Mouse (Mus musculus) MEL (cell line): Measurements from ENCODE around the gene Mapkbp1. TPM values are rescaled to one million over a fixed set of nuclear protein-coding genes. Genes with fewer than 3 reads are reported as not detected.
A peak's percentile ranks its signal among the peaks of the same experiment; 100 is the strongest.

Source experiments
- DNase-seq: peaks from one replicate; pipeline ENCODE4 v3.0.0; 2011; ENCODE audit warnings: low read depth, low spot score
- H3K27ac ChIP-seq: 2 replicates; pipeline ENCODE4 v1.5.1; 2012; ENCODE audit warnings: low read depth, mild to moderate bottlenecking, control low read depth, low read length, moderate library complexity; ENCODE audit not compliant: control insufficient read depth
- H3K27me3 ChIP-seq, 2 experiments: fragments of 150-350 bp in 1 of 2; sonication (generic) in 1 of 2; 2 replicates each; pipeline ENCODE4 v1.6.1; 2012; ENCODE audit warnings: low read length in 2 of 2, mild to moderate bottlenecking in 2 of 2, improper control_type of control experiment in 1 of 2, moderate library complexity in 1 of 2; ENCODE audit not compliant: insufficient read depth in 2 of 2, control insufficient read depth in 1 of 2
- H3K36me3 ChIP-seq, 2 experiments: 2 replicates each; pipeline ENCODE4 v1.6.1; 2012 to 2014; ENCODE audit warnings: low read length in 2 of 2, improper control_type of control experiment in 1 of 2, inconsistent platforms in 1 of 2, mild to moderate bottlenecking in 1 of 2; ENCODE audit not compliant: insufficient read depth in 2 of 2, control insufficient read depth in 1 of 2
- H3K4me1 ChIP-seq, 2 experiments: fragments of 150-350 bp in 1 of 2; sonication (generic) in 1 of 2; 2 replicates each; pipeline ENCODE4 v1.6.1; 2012; ENCODE audit warnings: low read length in 2 of 2, improper control_type of control experiment in 1 of 2, mild to moderate bottlenecking in 1 of 2; ENCODE audit not compliant: insufficient read depth in 2 of 2, control insufficient read depth in 1 of 2
- H3K4me3 ChIP-seq, 2 experiments: fragments of 150-350 bp in 1 of 2; sonication (generic) in 1 of 2; 2 replicates each; pipeline ENCODE4 v1.5.1; 2012; ENCODE audit warnings: low read depth in 2 of 2, low read length in 2 of 2, mild to moderate bottlenecking in 2 of 2, moderate library complexity in 2 of 2, control low read depth in 1 of 2, improper control_type of control experiment in 1 of 2; ENCODE audit not compliant: control insufficient read depth in 1 of 2, insufficient read depth in 1 of 2
- H3K79me2 ChIP-seq: 2 replicates; pipeline ENCODE4 v1.6.1; 2012; ENCODE audit warnings: mild to moderate bottlenecking, low read length, moderate library complexity; ENCODE audit not compliant: control insufficient read depth, poor library complexity, insufficient read depth
- H3K9ac ChIP-seq: 2 replicates; pipeline ENCODE4 v1.6.1; 2012; ENCODE audit warnings: low read depth, mild to moderate bottlenecking, control low read depth, low read length, moderate library complexity; ENCODE audit not compliant: control insufficient read depth, poor library complexity, severe bottlenecking
- H3K9me3 ChIP-seq: fragments of 150-350 bp; sonication (generic); replicated peaks from 2 replicates; pipeline ENCODE4 v1.6.1; 2012; ENCODE audit warnings: mild to moderate bottlenecking, low read length, improper control_type of control experiment, moderate library complexity; ENCODE audit not compliant: insufficient read depth
- BHLHE40 ChIP-seq: IDR thresholded peaks from 2 replicates; pipeline ENCODE4 v1.6.1; 2012; ENCODE audit warnings: low read depth, mild to moderate bottlenecking, inconsistent platforms, low read length, improper control_type of control experiment, borderline replicate concordance
- CHD1 ChIP-seq: IDR thresholded peaks from 2 replicates; pipeline ENCODE4 v1.6.1; 2012; ENCODE audit warnings: low read depth, mild to moderate bottlenecking, inconsistent platforms, low read length, improper control_type of control experiment
- CHD2 ChIP-seq: IDR thresholded peaks from 2 replicates; pipeline ENCODE4 v1.6.1; 2011; ENCODE audit warnings: low read length, improper control_type of control experiment
- CTCF ChIP-seq, 3 experiments: IDR thresholded peaks in 2 of 3; conservative IDR thresholded peaks in 1 of 3; 2 replicates each; pipeline ENCODE4 v1.5.1; 2011 to 2012; ENCODE audit warnings: low read length in 3 of 3, low read depth in 2 of 3, mild to moderate bottlenecking in 2 of 3, improper control_type of control experiment in 1 of 3, inconsistent platforms in 1 of 3, mixed read lengths in 1 of 3, moderate library complexity in 1 of 3; ENCODE audit not compliant: control insufficient read depth in 1 of 3, insufficient read depth in 1 of 3, poor library complexity in 1 of 3, severe bottlenecking in 1 of 3
- ELF1 ChIP-seq: IDR thresholded peaks from 2 replicates; pipeline ENCODE4 v1.6.1; 2014; ENCODE audit warnings: low read depth, mild to moderate bottlenecking, inconsistent platforms, low read length, improper control_type of control experiment, moderate library complexity
- EP300 ChIP-seq, 2 experiments: IDR thresholded peaks; 2 replicates each; pipeline ENCODE4 v1.6.1; 2011; ENCODE audit warnings: improper control_type of control experiment in 2 of 2, low read length in 2 of 2, low read depth in 1 of 2, mild to moderate bottlenecking in 1 of 2
- ETS1 ChIP-seq: IDR thresholded peaks from 2 replicates; pipeline ENCODE4 v1.6.1; 2012; ENCODE audit warnings: low read depth, mild to moderate bottlenecking, inconsistent platforms, low read length, improper control_type of control experiment, moderate library complexity
- GABPA ChIP-seq: IDR thresholded peaks from 2 replicates; pipeline ENCODE4 v1.6.1; 2012; ENCODE audit warnings: low read depth, mild to moderate bottlenecking, inconsistent platforms, low read length, improper control_type of control experiment, moderate library complexity
- GATA1 ChIP-seq: IDR thresholded peaks from 2 replicates; pipeline ENCODE4 v1.6.1; 2011; ENCODE audit warnings: low read depth, low read length, improper control_type of control experiment
- HCFC1 ChIP-seq: IDR thresholded peaks from 2 replicates; pipeline ENCODE4 v1.6.1; 2012; ENCODE audit warnings: low read depth, mild to moderate bottlenecking, inconsistent platforms, low read length, improper control_type of control experiment, moderate library complexity
- JUND ChIP-seq: IDR thresholded peaks from 2 replicates; pipeline ENCODE4 v1.6.1; 2011; ENCODE audit warnings: low read depth, mild to moderate bottlenecking, improper control_type of control experiment, low read length
- MXI1 ChIP-seq: IDR thresholded peaks from 2 replicates; pipeline ENCODE4 v1.6.1; 2011; ENCODE audit warnings: mild to moderate bottlenecking, low read depth, low read length, improper control_type of control experiment
- MYC ChIP-seq: IDR thresholded peaks from 2 replicates; pipeline ENCODE4 v1.6.1; 2011; ENCODE audit warnings: low read depth, mild to moderate bottlenecking, low read length, improper control_type of control experiment, moderate library complexity
- NELFE ChIP-seq: IDR thresholded peaks from 2 replicates; pipeline ENCODE4 v1.6.1; 2011; ENCODE audit warnings: low read depth, low read length, improper control_type of control experiment
- POLR2A ChIP-seq, 2 experiments: IDR thresholded peaks; 2 replicates each; pipeline ENCODE4 v1.6.1; 2011 to 2012; ENCODE audit warnings: low read length in 2 of 2, mild to moderate bottlenecking in 2 of 2, control low read depth in 1 of 2, improper control_type of control experiment in 1 of 2, low read depth in 1 of 2, moderate library complexity in 1 of 2; ENCODE audit not compliant: control insufficient read depth in 1 of 2, insufficient read depth in 1 of 2, poor library complexity in 1 of 2
- POLR2AphosphoS2 ChIP-seq: IDR thresholded peaks from 2 replicates; pipeline ENCODE4 v1.6.1; 2011; ENCODE audit warnings: low read length, improper control_type of control experiment
- POLR2AphosphoS5 ChIP-seq: IDR thresholded peaks from 2 replicates; pipeline ENCODE4 v1.6.1; 2012; ENCODE audit warnings: low read depth, borderline replicate concordance, mild to moderate bottlenecking, inconsistent platforms, low read length, moderate library complexity, mixed read lengths
- RAD21 ChIP-seq: IDR thresholded peaks from 2 replicates; pipeline ENCODE4 v1.6.1; 2011; ENCODE audit warnings: mild to moderate bottlenecking, low read depth, low read length, improper control_type of control experiment
- SIN3A ChIP-seq: IDR thresholded peaks from 2 replicates; pipeline ENCODE4 v1.6.1; 2012; ENCODE audit warnings: low read length, improper control_type of control experiment, inconsistent platforms
- SMC3 ChIP-seq: IDR thresholded peaks from 2 replicates; pipeline ENCODE4 v1.6.1; 2011; ENCODE audit warnings: low read depth, low read length, improper control_type of control experiment
- TAL1 ChIP-seq: IDR thresholded peaks from 2 replicates; pipeline ENCODE4 v1.6.1; 2012; ENCODE audit warnings: mild to moderate bottlenecking, inconsistent platforms, low read length, moderate library complexity, mixed read lengths
- UBTF ChIP-seq: IDR thresholded peaks from 2 replicates; pipeline ENCODE4 v1.6.1; 2012; ENCODE audit warnings: low read depth, mild to moderate bottlenecking, inconsistent platforms, low read length, improper control_type of control experiment, moderate library complexity, borderline replicate concordance; ENCODE audit not compliant: insufficient read depth
- USF1 ChIP-seq: IDR thresholded peaks from 2 replicates; pipeline ENCODE4 v1.6.1; 2014; ENCODE audit warnings: low read depth, mild to moderate bottlenecking, inconsistent platforms, low read length, improper control_type of control experiment, moderate library complexity
- USF2 ChIP-seq, 2 experiments: IDR thresholded peaks; 2 replicates each; pipeline ENCODE4 v1.6.1; 2011 to 2012; ENCODE audit warnings: improper control_type of control experiment in 2 of 2, low read length in 2 of 2, borderline replicate concordance in 1 of 2, inconsistent platforms in 1 of 2, low read depth in 1 of 2, mild to moderate bottlenecking in 1 of 2; ENCODE audit not compliant: insufficient read depth in 1 of 2
- ZC3H11A ChIP-seq: IDR thresholded peaks from 2 replicates; pipeline ENCODE4 v1.6.1; 2012; ENCODE audit warnings: low read depth, mild to moderate bottlenecking, inconsistent platforms, low read length, improper control_type of control experiment
- ZKSCAN1 ChIP-seq: IDR thresholded peaks from 2 replicates; pipeline ENCODE4 v1.6.1; 2012; ENCODE audit warnings: low read depth, mild to moderate bottlenecking, inconsistent platforms, low read length, improper control_type of control experiment, moderate library complexity
- ZMIZ1 ChIP-seq: IDR thresholded peaks from 2 replicates; pipeline ENCODE4 v1.6.1; 2012; ENCODE audit warnings: low read depth, mild to moderate bottlenecking, inconsistent platforms, low read length, improper control_type of control experiment, moderate library complexity
- ZNF384 ChIP-seq: IDR thresholded peaks from 2 replicates; pipeline ENCODE4 v1.6.1; 2012; ENCODE audit warnings: low read depth, mild to moderate bottlenecking, inconsistent platforms, low read length, improper control_type of control experiment
- polyA plus RNA-seq, 2 experiments: library from polyadenylated mRNA; stranded (reverse) in 1 of 2; unstranded in 1 of 2; fragments of >175 nt in 1 of 2; fragments of >200 nt in 1 of 2; gene quantifications; 2 replicates each; pipeline versions ENCODE4 v1.2.1 to v1.2.4; 2012; ENCODE audit warnings: low replicate concordance in 2 of 2, low read depth in 1 of 2; ENCODE audit not compliant: insufficient read length in 2 of 2, insufficient read depth in 1 of 2, missing spikeins in 1 of 2
- total RNA-seq: library from RNA; depleted of rRNA; stranded (reverse); fragments of 300-350 nt; gene quantifications from 2 replicates; pipeline ENCODE4 v1.2.3, GENCODE M21; 2012; rRNA removed

The Mapkbp1 gene
- total RNA-seq (2.5 and 3.8 TPM in 2 replicates), polyA plus RNA-seq (1 to 10 TPM in 1 of 2 experiments, not detected in 1; 4.9 TPM)

- Histone ChIP-seq H3K27ac (0 out of 2 replicates have a peak within 1 kb of the TSS, but pooled peaks have one; percentile 13), H3K4me3 (peak within 1 kb of the TSS; percentile 37 to 86), H3K36me3 (peaks cover 0 to 9% of the 10 kb centered on the region in 2 experiments; a peak in 2 of 4 replicates), H3K9me3 (no peaks in the 10 kb centered on the region), H3K27me3 (no peaks in the 10 kb centered on the region), H3K79me2 (peaks cover 2% of the 10 kb centered on the region; the same call in 1 of the 2 replicates), H3K9ac (peak within 1 kb of the TSS; percentile 82), H3K4me1 (peaks cover 0 to 12% of the 10 kb centered on the region in 2 experiments; a peak in 1 of 4 replicates)
- DNase-seq: no peak
- TF ChIP-seq POLR2AphosphoS5 (no peak), USF2 (IDR thresholded peaks at IDR 0.05; ENCODE audit: borderline replicate concordance in 1 of 2, insufficient read depth in 1 of 2, low read depth in 1 of 2, low read length in 2 of 2) (no peak), CHD2 (no peak), TAL1 (no peak), HCFC1 (no peak), GATA1 (no peak), MXI1 (no peak), POLR2A (IDR thresholded peaks at IDR 0.05; ENCODE audit: control insufficient read depth in 1 of 2, insufficient read depth in 1 of 2, low read depth in 1 of 2, low read length in 2 of 2, poor library complexity in 1 of 2) (no peak), EP300 (IDR thresholded peaks at IDR 0.05; ENCODE audit: low read depth in 1 of 2, low read length in 2 of 2) (no peak), GABPA (no peak), BHLHE40 (no peak), ZKSCAN1 (no peak), JUND (no peak), ELF1 (no peak), SMC3 (no peak), ZC3H11A (no peak), CHD1 (no peak), ETS1 (no peak), CTCF (IDR thresholded peaks at IDR 0.05 in 2 of 3, conservative IDR thresholded peaks at IDR 0.05 in 1 of 3; ENCODE audit: control insufficient read depth in 1 of 3, insufficient read depth in 1 of 3, low read depth in 2 of 3, low read length in 3 of 3, poor library complexity in 1 of 3, severe bottlenecking in 1 of 3) (no peak), NELFE (no peak)
Measured at GRCm38 (mm10) chr2:119972537-119972879, at the start of gene Mapkbp1. TSS of gene Mapkbp1 (plus strand) at chr2:119972699.

- Histone ChIP-seq H3K36me3 (peaks cover 2 to 9% of the 10 kb centered on the region in 2 experiments; a peak in 2 of 4 replicates), H3K27ac (no peak overlapping the region), H3K4me3 (peak overlapping the region; percentile 29; a peak in 2 of 4 replicates), H3K9me3 (no peaks in the 10 kb centered on the region), H3K27me3 (no peaks in the 10 kb centered on the region), H3K79me2 (peaks cover 2% of the 10 kb centered on the region; the same call in 1 of the 2 replicates), H3K4me1 (peaks cover 0 to 12% of the 10 kb centered on the region in 2 experiments; a peak in 1 of 4 replicates), H3K9ac (peak overlapping the region; percentile 48; the same call in 1 of the 2 replicates)
- peak; percentile 85 for DNase-seq
- TF ChIP-seq MXI1: 0 out of 2 replicates have a peak, but pooled peaks have one; percentile 32
- peak; percentile 98 for TF ChIP-seq RAD21
- peak; percentile 46; the same call in 1 of the 2 replicates for TF ChIP-seq ZMIZ1
- no peak for TF ChIP-seq NELFE
- no peak for TF ChIP-seq POLR2AphosphoS5
- TF ChIP-seq UBTF: no peak
- no peak for TF ChIP-seq POLR2A (IDR thresholded peaks at IDR 0.05; ENCODE audit: control insufficient read depth in 1 of 2, insufficient read depth in 1 of 2, low read depth in 1 of 2, low read length in 2 of 2, poor library complexity in 1 of 2)
- no peak for TF ChIP-seq MYC
- TF ChIP-seq ZC3H11A: peak; percentile 91
- TF ChIP-seq SMC3: peak; percentile 96
- TF ChIP-seq POLR2AphosphoS2: peak; percentile 69
- peak; percentile 21 to 94 (median 71); a peak in 4 of 6 replicates for TF ChIP-seq CTCF (IDR thresholded peaks at IDR 0.05 in 2 of 3, conservative IDR thresholded peaks at IDR 0.05 in 1 of 3; ENCODE audit: control insufficient read depth in 1 of 3, insufficient read depth in 1 of 3, low read depth in 2 of 3, low read length in 3 of 3, poor library complexity in 1 of 3, severe bottlenecking in 1 of 3)
- peak; percentile 24; the same call in 1 of the 2 replicates for TF ChIP-seq ZNF384
- peak; percentile 80 for TF ChIP-seq SIN3A
- no peak for TF ChIP-seq USF1
Measured at GRCm38 (mm10) chr2:119970571-119970970, 1.9 kb upstream of the Mapkbp1 start.
